Mouse (Mus musculus): Measurements from ENCODE around the gene Ccnt1.

DNA sequence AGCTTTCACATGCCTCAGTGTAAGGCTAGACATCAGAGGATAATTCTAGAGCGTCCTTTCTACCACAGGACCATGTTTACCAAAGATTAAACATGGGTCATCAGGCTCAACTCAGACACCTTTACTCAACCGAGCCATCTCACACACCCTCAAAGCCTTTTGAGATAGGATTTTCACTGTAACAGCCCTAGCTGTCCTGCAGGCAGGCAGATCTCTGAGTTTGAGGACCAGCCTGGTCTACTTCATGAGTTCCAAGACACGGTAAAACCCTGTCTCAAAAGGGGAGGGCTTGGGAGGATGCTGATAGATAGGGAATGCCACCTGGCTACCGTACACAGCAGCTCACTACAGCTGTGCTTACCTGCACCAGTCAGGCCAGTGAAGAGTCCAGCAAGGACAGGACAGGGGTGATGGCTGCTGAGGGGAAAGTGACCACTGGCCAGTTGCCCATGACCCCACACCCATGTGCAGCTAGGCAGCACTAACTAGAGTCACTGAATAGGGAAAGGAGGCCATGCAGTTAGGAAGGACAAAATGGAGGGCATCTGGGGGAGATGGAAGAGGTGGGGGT, 843 bp downstream of the Ccnt1 start:
- no peak for TF ChIP-seq POLR2A (IDR thresholded peaks at IDR 0.05; ENCODE audit: control insufficient read depth, extremely low read depth, insufficient read depth, low read length, poor library complexity)
- TF ChIP-seq CTCF (IDR thresholded peaks at IDR 0.05; ENCODE audit: borderline replicate concordance, control insufficient read depth, extremely low read depth, insufficient read depth, low read length, poor library complexity): no peak
